Mouse (Mus musculus) embryonic facial prominence, embryonic 14.5 days (tissue): ENCODE results near the gene Urb2. TPM values are rescaled to one million over a fixed set of nuclear protein-coding genes. Genes with fewer than 3 reads are reported as not detected.

Source experiments
- ATAC-seq: fragments of 200-750 bp; cut with Nextera tagmentation; 2 replicates; pipeline ENCODE4 v1.8.0; 2017; ENCODE audit warnings: low read depth, moderate number of reproducible peaks, moderate TSS enrichment
- DNase-seq: peaks from one replicate; pipeline ENCODE4 v3.0.0-alpha.2; 2015; ENCODE audit warnings: low spot score
- H3K27ac ChIP-seq: fragments of 300-500 bp; sonication (generic); replicated peaks from 2 replicates; pipeline ENCODE4 v1.5.1; 2014; ENCODE audit warnings: low read depth, mild to moderate bottlenecking, low read length, moderate library complexity
- H3K27me3 ChIP-seq: fragments of 300-500 bp; sonication (generic); replicated peaks from 2 replicates; pipeline ENCODE4 v1.6.1; 2014; ENCODE audit warnings: low read length; ENCODE audit not compliant: control insufficient read depth, insufficient read depth
- H3K36me3 ChIP-seq: fragments of 300-500 bp; sonication (generic); 2 replicates; pipeline ENCODE4 v1.6.1; 2014; ENCODE audit warnings: low read length, mixed read lengths; ENCODE audit not compliant: control insufficient read depth, insufficient read depth
- H3K4me1 ChIP-seq: fragments of 300-500 bp; sonication (generic); 2 replicates; pipeline ENCODE4 v1.6.1; 2014; ENCODE audit warnings: antibody characterized with exemption, low read length; ENCODE audit not compliant: control insufficient read depth, insufficient read depth
- H3K4me2 ChIP-seq: fragments of 300-500 bp; sonication (generic); 2 replicates; pipeline ENCODE4 v1.6.1; 2014; ENCODE audit warnings: low read depth, mild to moderate bottlenecking, low read length, moderate library complexity, mixed read lengths
- H3K4me3 ChIP-seq: fragments of 300-500 bp; sonication (generic); 2 replicates; pipeline ENCODE4 v1.5.1; 2014; ENCODE audit warnings: low read depth, mild to moderate bottlenecking, low read length
- H3K9ac ChIP-seq: fragments of 300-500 bp; sonication (generic); 2 replicates; pipeline ENCODE4 v1.6.1; 2014; ENCODE audit warnings: low read depth, mild to moderate bottlenecking, low read length, moderate library complexity, mixed read lengths
- H3K9me3 ChIP-seq: fragments of 300-500 bp; sonication (generic); 2 replicates; pipeline ENCODE4 v1.6.1; 2016; ENCODE audit warnings: low read length; ENCODE audit not compliant: control insufficient read depth
- WGBS: fragments of 180-500 bp; shearing (Covaris S2); extraction: QIAGEN DNeasy Blood & Tissue Kit; methylation state at CpG from one replicate; pipeline ENCODE4 v1.1.7; 2014; 5-methylcytosine and 5-hydroxymethylcytosine counted together
- polyA plus RNA-seq: library from polyadenylated mRNA; unstranded; fragments of >200 nt; fragmentation: Nextera tagmentation; extraction: Ambion mirVana; gene quantifications from 2 replicates; pipeline ENCODE4 v1.2.1, GENCODE M21; 2014

Urb2 gene
- polyA plus RNA-seq, 1 experiment from 2014 or later, result 5.6 TPM

- no peaks in the 10 kb centered on the region for H3K27me3 ChIP-seq
- H3K9me3 ChIP-seq, result no peaks in the 10 kb centered on the region
- H3K9ac ChIP-seq, result no peak overlapping the region
- no peak overlapping the region for H3K4me2 ChIP-seq
- H3K4me3 ChIP-seq, result no peak overlapping the region
- peak; percentile 73; the same call in 1 of the 2 replicates for ATAC-seq
- no peak overlapping the region; the same call in 1 of the 2 replicates for H3K27ac ChIP-seq
- DNase-seq, result peak; percentile 71
- 20% methylated on average over 3 of the region's 3 CpGs for WGBS
- H3K36me3 ChIP-seq, result no peaks in the 10 kb centered on the region
- peaks cover 15% of the 10 kb centered on the region; the same call in 1 of the 2 replicates for H3K4me1 ChIP-seq
These were observed 55.1 kb downstream of the Urb2 start for GRCm38 (mm10) chr8:124076416-124076815.

- no peak overlapping the region for H3K27ac ChIP-seq
- H3K36me3 ChIP-seq, result no peaks in the 10 kb centered on the region
- H3K9me3 ChIP-seq, result no peaks in the 10 kb centered on the region
- no peak overlapping the region for H3K4me3 ChIP-seq
- H3K4me1 ChIP-seq, result peaks cover 10% of the 10 kb centered on the region; the same call in 1 of the 2 replicates
- H3K27me3 ChIP-seq, result no peaks in the 10 kb centered on the region
- H3K9ac ChIP-seq, result no peak overlapping the region
- DNase-seq (no peak), ATAC-seq (no peak)
- H3K4me2 ChIP-seq, result no peak overlapping the region
- WGBS, result 85% methylated on average over 8 of the region's 8 CpGs
These were observed 56.1 kb downstream of the Urb2 start for GRCm38 (mm10) chr8:124077377-124077776.

GRCm38 (mm10) chr8:124077998-124078397 lies 56.7 kb downstream of the Urb2 start:
- no peaks in the 10 kb centered on the region for H3K36me3 ChIP-seq
- 83% methylated on average over 10 of the region's 10 CpGs for WGBS
- ATAC-seq (no peak), DNase-seq (no peak)
- H3K9me3 ChIP-seq, result no peaks in the 10 kb centered on the region
- no peak overlapping the region for H3K9ac ChIP-seq
- no peak overlapping the region for H3K4me3 ChIP-seq
- H3K27ac ChIP-seq, result no peak overlapping the region
- H3K4me2 ChIP-seq, result no peak overlapping the region
- H3K4me1 ChIP-seq, result 0 out of 2 replicates have a peak, but pooled peaks cover 10% of the 10 kb centered on the region
- H3K27me3 ChIP-seq, result no peaks in the 10 kb centered on the region

GRCm38 (mm10) chr8:124078969-124079368 lies 57.7 kb downstream of the Urb2 start:
- H3K4me2 ChIP-seq, result no peak overlapping the region
- no peak overlapping the region for H3K27ac ChIP-seq
- ATAC-seq (no peak), DNase-seq (no peak)
- 72% methylated on average over 7 of the region's 7 CpGs for WGBS
- H3K27me3 ChIP-seq, result no peaks in the 10 kb centered on the region
- no peaks in the 10 kb centered on the region for H3K9me3 ChIP-seq
- H3K4me1 ChIP-seq, result 0 out of 2 replicates have a peak, but pooled peaks cover 10% of the 10 kb centered on the region
- no peak overlapping the region for H3K4me3 ChIP-seq
- H3K36me3 ChIP-seq, result no peaks in the 10 kb centered on the region
- no peak overlapping the region for H3K9ac ChIP-seq

GRCm38 (mm10) chr8:124080467-124081326 lies 59.4 kb downstream of the Urb2 start:
- 69% methylated on average over 21 of the region's 21 CpGs for WGBS
- no peak overlapping the region for H3K9ac ChIP-seq
- H3K4me1 ChIP-seq, result 0 out of 2 replicates have a peak, but pooled peaks cover 10% of the 10 kb centered on the region
- ATAC-seq, result no peak
- H3K4me2 ChIP-seq, result no peak overlapping the region
- H3K36me3 ChIP-seq, result no peaks in the 10 kb centered on the region
- no peaks in the 10 kb centered on the region for H3K27me3 ChIP-seq
- no peaks in the 10 kb centered on the region for H3K9me3 ChIP-seq
- DNase-seq, result no peak
- no peak overlapping the region for H3K27ac ChIP-seq
- no peak overlapping the region for H3K4me3 ChIP-seq

GRCm38 (mm10) chr8:124082616-124083015 lies 61.3 kb downstream of the Urb2 start:
- WGBS, result 92% methylated on average over 8 of the region's 8 CpGs
- Histone ChIP-seq H3K4me1 (no peaks in the 10 kb centered on the region), H3K9ac (no peak overlapping the region), H3K36me3 (no peaks in the 10 kb centered on the region), H3K4me2 (no peak overlapping the region), H3K4me3 (no peak overlapping the region), H3K27ac (no peak overlapping the region), H3K27me3 (no peaks in the 10 kb centered on the region), H3K9me3 (no peaks in the 10 kb centered on the region)
- DNase-seq (no peak), ATAC-seq (no peak)

GRCm38 (mm10) chr8:124083611-124084010 lies 62.3 kb downstream of the Urb2 start:
- DNase-seq (no peak), ATAC-seq (no peak)
- 78% methylated on average over 7 of the region's 7 CpGs for WGBS

GRCm38 (mm10) chr8:124085668-124086067 lies 64.4 kb downstream of the Urb2 start:
- Histone ChIP-seq H3K4me3 (no peak overlapping the region), H3K4me2 (no peak overlapping the region), H3K27me3 (no peaks in the 10 kb centered on the region), H3K9ac (no peak overlapping the region), H3K4me1 (no peaks in the 10 kb centered on the region), H3K36me3 (no peaks in the 10 kb centered on the region), H3K9me3 (no peaks in the 10 kb centered on the region), H3K27ac (no peak overlapping the region)
- ATAC-seq (no peak), DNase-seq (no peak)
- 49% methylated on average over 4 of the region's 4 CpGs for WGBS

More at GRCm38 (mm10) chr8:124083611-124084010, 62.3 kb downstream of the Urb2 start:
- no peaks in the 10 kb centered on the region for H3K36me3 ChIP-seq
- no peaks in the 10 kb centered on the region for H3K27me3 ChIP-seq
- H3K27ac ChIP-seq, result no peak overlapping the region
- H3K9me3 ChIP-seq, result no peaks in the 10 kb centered on the region
- no peaks in the 10 kb centered on the region for H3K4me1 ChIP-seq
- no peak overlapping the region for H3K9ac ChIP-seq
- no peak overlapping the region for H3K4me2 ChIP-seq
- no peak overlapping the region for H3K4me3 ChIP-seq
